Mouse (Mus musculus): Measurements from ENCODE around the gene Clint1.

The Clint1 gene

GRCm38 (mm10) chr11:45884029-45884428 lies 32.2 kb downstream of the Clint1 start:
- peak; percentile 67 for ATAC-seq (ENCODE audit: low TSS enrichment)

GRCm38 (mm10) chr11:45885606-45886230 lies 33.9 kb downstream of the Clint1 start:
- no peak for ATAC-seq (ENCODE audit: low TSS enrichment)

- ATAC-seq (ENCODE audit: low TSS enrichment), result no peak
Measured at GRCm38 (mm10) chr11:45886596-45886995, 34.7 kb downstream of the Clint1 start.

GRCm38 (mm10) chr11:45888471-45889030 lies 36.7 kb downstream of the Clint1 start:
- ATAC-seq (ENCODE audit: low TSS enrichment), result no peak

- ATAC-seq (ENCODE audit: low TSS enrichment), result no peak
Measured at GRCm38 (mm10) chr11:45889981-45890380, 38.1 kb downstream of the Clint1 start.

- ATAC-seq (ENCODE audit: low TSS enrichment), result no peak
Measured at GRCm38 (mm10) chr11:45890423-45890822, 38.6 kb downstream of the Clint1 start.

GRCm38 (mm10) chr11:45892861-45893360 lies 41.1 kb downstream of the Clint1 start:
- ATAC-seq (ENCODE audit: low TSS enrichment), result no peak

GRCm38 (mm10) chr11:45897392-45897791 lies 45.5 kb downstream of the Clint1 start:
- no peak; the same call in 1 of the 2 replicates for ATAC-seq (ENCODE audit: low TSS enrichment)

GRCm38 (mm10) chr11:45900233-45901015 lies 48.6 kb downstream of the Clint1 start:
- no peak for ATAC-seq (ENCODE audit: low TSS enrichment)

GRCm38 (mm10) chr11:45906109-45906786 lies 54.4 kb downstream of the Clint1 start:
- ATAC-seq (ENCODE audit: low TSS enrichment), result no peak

- no peak for ATAC-seq (ENCODE audit: low TSS enrichment)
Measured at GRCm38 (mm10) chr11:45907301-45907700, 55.5 kb downstream of the Clint1 start.

GRCm38 (mm10) chr11:45908070-45908469 lies 56.2 kb downstream of the Clint1 start:
- no peak for ATAC-seq (ENCODE audit: low TSS enrichment)

GRCm38 (mm10) chr11:45908894-45909293 lies 57.0 kb downstream of the Clint1 start:
- no peak for ATAC-seq (ENCODE audit: low TSS enrichment)

- ATAC-seq (ENCODE audit: low TSS enrichment), result 0 out of 2 replicates have a peak, but pooled peaks have one; percentile 45
Measured at GRCm38 (mm10) chr11:45910701-45911100, 58.9 kb downstream of the Clint1 start.

- ATAC-seq (ENCODE audit: low TSS enrichment), result no peak
Measured at GRCm38 (mm10) chr11:45916196-45916595, 64.3 kb downstream of the Clint1 start.

GRCm38 (mm10) chr11:45918018-45918417 lies 66.2 kb downstream of the Clint1 start:
- no peak for ATAC-seq (ENCODE audit: low TSS enrichment)

GRCm38 (mm10) chr11:45918836-45919235 lies 67.0 kb downstream of the Clint1 start:
- no peak for ATAC-seq (ENCODE audit: low TSS enrichment)

- ATAC-seq (ENCODE audit: low TSS enrichment), result no peak
Measured at GRCm38 (mm10) chr11:45921026-45921425, 69.2 kb downstream of the Clint1 start.

GRCm38 (mm10) chr11:45921480-45921898 lies 69.6 kb downstream of the Clint1 start:
- no peak for ATAC-seq (ENCODE audit: low TSS enrichment)

- ATAC-seq (ENCODE audit: low TSS enrichment), result no peak
Measured at GRCm38 (mm10) chr11:45925436-45925835, 73.6 kb downstream of the Clint1 start.

GRCm38 (mm10) chr11:45926640-45927082 lies 74.8 kb downstream of the Clint1 start:
- peak; percentile 94 for ATAC-seq (ENCODE audit: low TSS enrichment)

GRCm38 (mm10) chr11:45927456-45927855 lies 75.6 kb downstream of the Clint1 start:
- no peak for ATAC-seq (ENCODE audit: low TSS enrichment)

All from frontal cortex, adult (tissue).